Mouse (Mus musculus) kidney, embryonic 14.5 days (tissue): ENCODE data around the gene Shank2. TPM values are rescaled to one million over a fixed set of nuclear protein-coding genes. Genes with fewer than 3 reads are reported as not detected.

Source experiments
- ATAC-seq: fragments of 200-750 bp; cut with Nextera tagmentation; 2 replicates; pipeline ENCODE4 v1.8.0; 2017; ENCODE audit warnings: moderate number of reproducible peaks, mild to moderate bottlenecking, moderate TSS enrichment, moderate library complexity; ENCODE audit not compliant: low FRiP score, low TSS enrichment
- H3K27ac ChIP-seq: fragments of 300-500 bp; sonication (generic); 2 replicates; pipeline ENCODE4 v1.5.1; 2014; ENCODE audit warnings: low read depth, mild to moderate bottlenecking, low read length, moderate library complexity, mixed read lengths
- H3K27me3 ChIP-seq: fragments of 300-500 bp; sonication (generic); 2 replicates; pipeline ENCODE4 v1.6.1; 2014; ENCODE audit warnings: mild to moderate bottlenecking, low read length; ENCODE audit not compliant: control insufficient read depth, insufficient read depth
- H3K36me3 ChIP-seq: fragments of 300-500 bp; sonication (generic); 2 replicates; pipeline ENCODE4 v1.6.1; 2014; ENCODE audit warnings: low read length, mixed read lengths; ENCODE audit not compliant: control insufficient read depth, insufficient read depth
- H3K4me1 ChIP-seq: fragments of 300-500 bp; sonication (generic); 2 replicates; pipeline ENCODE4 v1.6.1; 2014; ENCODE audit warnings: low read length, mixed read lengths; ENCODE audit not compliant: control insufficient read depth, insufficient read depth
- H3K4me2 ChIP-seq: fragments of 300-500 bp; sonication (generic); replicated peaks from 2 replicates; pipeline ENCODE4 v1.6.1; 2014; ENCODE audit warnings: low read depth, mild to moderate bottlenecking, low read length
- H3K4me3 ChIP-seq: fragments of 300-500 bp; sonication (generic); 2 replicates; pipeline ENCODE4 v1.5.1; 2014; ENCODE audit warnings: mild to moderate bottlenecking, low read length
- H3K9ac ChIP-seq: fragments of 300-500 bp; sonication (generic); 2 replicates; pipeline ENCODE4 v1.6.1; 2014; ENCODE audit warnings: low read depth, mild to moderate bottlenecking, low read length, moderate library complexity
- H3K9me3 ChIP-seq: fragments of 300-500 bp; sonication (generic); 2 replicates; pipeline ENCODE4 v1.6.1; 2016; ENCODE audit warnings: low read length; ENCODE audit not compliant: control insufficient read depth
- WGBS: fragments of 180-500 bp; shearing (Covaris S2); extraction: QIAGEN DNeasy Blood & Tissue Kit; methylation state at CpG from one replicate; pipeline ENCODE4 v1.1.7; 2014; 5-methylcytosine and 5-hydroxymethylcytosine counted together
- polyA plus RNA-seq: library from polyadenylated mRNA; unstranded; fragments of >200 nt; fragmentation: Nextera tagmentation; extraction: Ambion mirVana; gene quantifications from 2 replicates; pipeline ENCODE4 v1.2.1, GENCODE M21; 2014

The Shank2 gene
- polyA plus RNA-seq, 1 experiment from 2014 or later: 3.3 TPM

- H3K4me2 ChIP-seq: no peak overlapping the region
- no peaks in the 10 kb centered on the region for H3K36me3 ChIP-seq
- H3K27me3 ChIP-seq: 0 out of 2 replicates have a peak, but pooled peaks cover 3% of the 10 kb centered on the region
- WGBS: 71% methylated on average over 4 of the region's 4 CpGs
- H3K4me1 ChIP-seq: peaks cover 14% of the 10 kb centered on the region; the same call in 1 of the 2 replicates
- ATAC-seq: no peak
- no peak overlapping the region for H3K27ac ChIP-seq
- H3K9ac ChIP-seq: no peak overlapping the region
- H3K9me3 ChIP-seq: no peaks in the 10 kb centered on the region
- no peak overlapping the region for H3K4me3 ChIP-seq
Measured at GRCm38 (mm10) chr7:144240736-144241343, 239.1 kb downstream of the Shank2 start.

- Histone ChIP-seq H3K36me3 (no peaks in the 10 kb centered on the region), H3K4me3 (no peak overlapping the region), H3K4me1 (peaks cover 7% of the 10 kb centered on the region; the same call in 1 of the 2 replicates), H3K9ac (no peak overlapping the region), H3K4me2 (no peak overlapping the region), H3K27me3 (no peaks in the 10 kb centered on the region), H3K9me3 (no peaks in the 10 kb centered on the region), H3K27ac (no peak overlapping the region)
- WGBS: 64% methylated on average over 6 of the region's 6 CpGs
- no peak for ATAC-seq
Measured at GRCm38 (mm10) chr7:144244203-144244602, 242.5 kb downstream of the Shank2 start.

- 85% methylated on average over 3 of the region's 3 CpGs for WGBS
- no peak overlapping the region for H3K9ac ChIP-seq
Measured at GRCm38 (mm10) chr7:144246271-144246670, 244.5 kb downstream of the Shank2 start.

GRCm38 (mm10) chr7:144248686-144249422 lies 247.1 kb downstream of the Shank2 start:
- H3K4me1 ChIP-seq: no peaks in the 10 kb centered on the region
- no peak overlapping the region for H3K27ac ChIP-seq
- no peaks in the 10 kb centered on the region for H3K27me3 ChIP-seq
- H3K4me2 ChIP-seq: no peak overlapping the region
- 26% methylated on average over 2 of the region's 2 CpGs for WGBS
- no peaks in the 10 kb centered on the region for H3K36me3 ChIP-seq
- H3K9me3 ChIP-seq: no peaks in the 10 kb centered on the region
- no peak overlapping the region for H3K4me3 ChIP-seq
- no peak for ATAC-seq
- no peak overlapping the region for H3K9ac ChIP-seq

More at GRCm38 (mm10) chr7:144246271-144246670, 244.5 kb downstream of the Shank2 start:
- Histone ChIP-seq H3K27me3 (no peaks in the 10 kb centered on the region), H3K4me2 (no peak overlapping the region), H3K4me3 (no peak overlapping the region), H3K9me3 (no peaks in the 10 kb centered on the region), H3K27ac (no peak overlapping the region), H3K4me1 (no peaks in the 10 kb centered on the region), H3K36me3 (no peaks in the 10 kb centered on the region)
- ATAC-seq: no peak

GRCm38 (mm10) chr7:144250791-144251190 lies 249.1 kb downstream of the Shank2 start:
- H3K4me3 ChIP-seq: no peak overlapping the region
- H3K27me3 ChIP-seq: no peaks in the 10 kb centered on the region
- 82% methylated on average over 4 of the region's 4 CpGs for WGBS
- H3K4me1 ChIP-seq: no peaks in the 10 kb centered on the region
- no peak overlapping the region for H3K9ac ChIP-seq
- H3K36me3 ChIP-seq: no peaks in the 10 kb centered on the region
- no peak overlapping the region for H3K4me2 ChIP-seq
- ATAC-seq: no peak
- no peaks in the 10 kb centered on the region for H3K9me3 ChIP-seq
- no peak overlapping the region for H3K27ac ChIP-seq

GRCm38 (mm10) chr7:144251250-144251649 lies 249.5 kb downstream of the Shank2 start:
- no peak overlapping the region for H3K4me3 ChIP-seq
- H3K4me2 ChIP-seq: no peak overlapping the region
- H3K9me3 ChIP-seq: no peaks in the 10 kb centered on the region
- no peaks in the 10 kb centered on the region for H3K36me3 ChIP-seq
- H3K4me1 ChIP-seq: no peaks in the 10 kb centered on the region
- no peak for ATAC-seq
- H3K27me3 ChIP-seq: no peaks in the 10 kb centered on the region
- WGBS: 59% methylated on average over 6 of the region's 6 CpGs
- H3K9ac ChIP-seq: no peak overlapping the region
- no peak overlapping the region for H3K27ac ChIP-seq

GRCm38 (mm10) chr7:144254674-144255246 lies 253.0 kb downstream of the Shank2 start:
- Histone ChIP-seq H3K4me3 (no peak overlapping the region), H3K36me3 (no peaks in the 10 kb centered on the region), H3K27me3 (no peaks in the 10 kb centered on the region), H3K9ac (no peak overlapping the region), H3K27ac (no peak overlapping the region), H3K4me1 (no peaks in the 10 kb centered on the region), H3K9me3 (no peaks in the 10 kb centered on the region), H3K4me2 (no peak overlapping the region)
- 42% methylated on average over 8 of the region's 8 CpGs for WGBS
- 0 out of 2 replicates have a peak, but pooled peaks have one; percentile 64 for ATAC-seq

- Histone ChIP-seq H3K9ac (no peak overlapping the region), H3K27me3 (no peaks in the 10 kb centered on the region), H3K36me3 (no peaks in the 10 kb centered on the region), H3K4me1 (no peaks in the 10 kb centered on the region), H3K9me3 (no peaks in the 10 kb centered on the region), H3K27ac (no peak overlapping the region), H3K4me2 (no peak overlapping the region), H3K4me3 (no peak overlapping the region)
- 79% methylated on average over 7 of the region's 7 CpGs for WGBS
- ATAC-seq: no peak
Measured at GRCm38 (mm10) chr7:144257821-144258220, 256.1 kb downstream of the Shank2 start.

- Histone ChIP-seq H3K4me2 (no peak overlapping the region), H3K27me3 (no peaks in the 10 kb centered on the region), H3K36me3 (no peaks in the 10 kb centered on the region), H3K9ac (no peak overlapping the region), H3K4me3 (no peak overlapping the region), H3K4me1 (no peaks in the 10 kb centered on the region), H3K9me3 (no peaks in the 10 kb centered on the region), H3K27ac (no peak overlapping the region)
- ATAC-seq: no peak
- WGBS: 56% methylated on average over 4 of the region's 4 CpGs
Measured at GRCm38 (mm10) chr7:144258332-144258731, 256.6 kb downstream of the Shank2 start.
